Mouse (Mus musculus) stomach, postnatal 0 days (tissue): ENCODE results near the gene Creb5.

Experiments used
- CTCF ChIP-seq: IDR thresholded peaks from 2 replicates; pipeline ENCODE4 v1.5.1; 2016; ENCODE audit warnings: antibody characterized with exemption, low read depth, mild to moderate bottlenecking, moderate library complexity
- EP300 ChIP-seq: optimal IDR thresholded peaks from 2 replicates; pipeline ENCODE3; 2016; ENCODE audit warnings: antibody characterized with exemption

DNA sequence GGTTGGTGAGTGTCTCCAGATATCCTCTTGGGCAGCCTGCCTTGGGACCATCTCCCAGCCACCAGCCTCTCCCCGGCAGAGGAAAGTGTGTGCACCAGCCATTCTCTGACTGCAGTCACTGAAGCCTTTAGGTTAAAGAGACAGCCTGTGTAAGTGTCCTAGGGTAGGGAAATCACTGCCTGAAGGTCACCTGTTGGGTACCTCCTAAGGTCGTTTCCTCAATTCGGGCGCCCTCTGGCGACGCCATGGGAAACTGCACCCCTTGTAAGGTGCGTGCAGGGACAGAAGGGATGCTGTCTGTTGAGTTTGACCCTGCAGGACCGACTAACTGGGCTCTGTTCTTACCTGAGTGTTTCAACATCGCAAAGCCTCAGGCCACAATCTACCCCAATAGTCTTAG, 434.5 kb downstream of the Creb5 start:
- TF ChIP-seq CTCF (peak; percentile 95), EP300 (no peak)
